Mouse (Mus musculus): ENCODE measurements at regions not wholly inside any gene's neighbourhood (a gene's known extent, or its start where the extent isn't known, plus 50 kb on each side); places are given as distances from the start of the nearest gene placed in this dataset.

DNA sequence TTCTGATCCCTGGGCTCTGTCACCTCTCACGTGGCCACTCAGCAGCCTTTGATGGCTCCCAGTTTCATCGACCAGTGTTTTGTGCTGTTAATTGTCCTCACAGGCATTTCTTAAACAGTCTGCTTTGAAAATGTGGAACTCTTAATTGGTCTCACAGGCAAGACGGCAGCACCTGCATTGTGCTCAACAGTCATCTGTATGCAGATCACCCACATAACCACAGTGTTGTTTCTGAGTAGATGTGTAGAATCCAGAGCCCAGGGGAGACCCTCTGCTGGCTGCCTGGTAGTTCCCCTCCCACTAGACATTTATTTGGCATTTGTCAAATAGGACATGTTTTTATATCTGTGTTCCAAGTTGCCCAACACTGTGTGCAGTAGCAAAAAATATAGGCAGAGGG lies 304.3 kb downstream of the Nucb2 start:
- TF ChIP-seq CTCF (IDR thresholded peaks at IDR 0.05; ENCODE audit: control insufficient read depth, insufficient read depth, low read length) (no peak), POLR2A (IDR thresholded peaks at IDR 0.05; ENCODE audit: borderline replicate concordance, control insufficient read depth, low read depth, low read length) (no peak)
